Mouse (Mus musculus): ENCODE measurements around the gene Gm10645. TPM values are rescaled to one million over a fixed set of nuclear protein-coding genes. Genes with fewer than 3 reads are reported as not detected.

The Gm10645 gene
- total RNA-seq (2022) = not detected

DNA sequence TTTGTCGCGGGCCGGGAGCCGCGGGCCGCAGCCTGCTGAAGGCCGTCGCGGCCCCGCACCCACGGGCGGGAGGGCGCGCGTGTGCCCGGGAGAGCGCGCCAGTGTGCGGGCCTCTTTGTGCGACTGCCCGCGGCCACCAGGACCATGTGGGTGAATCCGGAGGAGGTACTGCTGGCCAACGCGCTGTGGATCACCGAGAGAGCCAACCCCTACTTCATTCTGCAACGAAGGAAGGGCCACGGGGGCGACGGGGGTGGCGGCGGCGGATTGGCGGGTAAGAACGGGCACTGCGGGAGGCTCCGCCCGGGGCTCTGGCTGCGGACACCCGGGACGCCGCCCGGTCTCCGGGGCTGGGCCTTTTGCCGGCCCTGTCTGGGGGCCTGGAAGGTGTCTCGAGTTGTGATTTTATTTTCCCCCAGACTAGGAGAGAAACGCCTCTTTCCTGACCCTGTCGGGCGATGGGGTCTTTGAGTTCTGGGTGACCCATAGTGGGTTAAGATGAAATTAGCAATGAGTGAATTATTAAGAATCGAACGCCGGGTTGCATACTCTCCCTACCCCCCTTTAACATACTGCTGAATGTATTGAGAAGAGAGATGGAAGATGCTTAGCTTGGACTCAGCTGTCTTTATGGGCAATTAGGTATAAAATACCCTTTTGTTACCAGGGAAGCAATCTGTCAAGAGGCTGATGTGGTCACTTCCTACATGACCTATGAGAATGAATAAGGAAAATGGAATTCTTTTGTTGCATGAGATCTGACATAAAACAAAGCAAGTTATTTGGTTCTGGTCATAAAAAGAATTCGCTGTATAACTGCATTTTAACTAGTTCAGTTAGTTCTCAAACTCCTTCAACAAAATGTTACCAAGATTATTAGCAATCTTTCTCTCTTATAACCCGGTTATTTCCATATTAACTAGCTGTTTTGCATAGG, at the start of gene Gm10645:
Gene Gm10645 (minus strand): TSS at position 240 of the 937 bp plus-strand sequence.
- peak in 1 of 2 experiments; percentile 11 for DNase-seq (ENCODE audit: low spot score in 2 of 2)

GRCm38 (mm10) chr8:83215065-83215464, 49.1 kb upstream of the Gm10645 start:
- no peak for DNase-seq (ENCODE audit: low spot score in 2 of 2)

DNA sequence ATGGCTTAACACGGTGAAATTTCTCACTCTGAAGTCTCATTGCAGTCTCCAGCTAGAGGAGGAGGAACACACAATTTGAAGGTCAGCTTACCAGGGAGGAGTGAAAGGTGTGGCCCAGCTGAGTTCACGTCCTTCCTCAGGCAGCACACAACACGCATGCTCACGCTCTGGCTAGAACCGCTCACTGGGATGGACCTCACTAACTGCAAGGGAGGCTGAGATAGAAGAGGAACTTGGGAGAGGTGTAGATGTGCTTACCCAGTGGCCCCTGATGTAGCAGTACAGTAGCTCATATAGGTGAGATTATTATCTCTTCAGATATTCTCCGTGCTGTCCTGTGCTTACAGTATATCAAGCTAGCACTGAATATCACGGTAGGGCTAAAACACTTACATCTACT, 44.7 kb upstream of the Gm10645 start:
- DNase-seq (ENCODE audit: low spot score in 2 of 2) = no peak

GRCm38 (mm10) chr8:83209581-83209980, 43.6 kb upstream of the Gm10645 start:
- no peak for DNase-seq (ENCODE audit: low spot score in 2 of 2)

DNA sequence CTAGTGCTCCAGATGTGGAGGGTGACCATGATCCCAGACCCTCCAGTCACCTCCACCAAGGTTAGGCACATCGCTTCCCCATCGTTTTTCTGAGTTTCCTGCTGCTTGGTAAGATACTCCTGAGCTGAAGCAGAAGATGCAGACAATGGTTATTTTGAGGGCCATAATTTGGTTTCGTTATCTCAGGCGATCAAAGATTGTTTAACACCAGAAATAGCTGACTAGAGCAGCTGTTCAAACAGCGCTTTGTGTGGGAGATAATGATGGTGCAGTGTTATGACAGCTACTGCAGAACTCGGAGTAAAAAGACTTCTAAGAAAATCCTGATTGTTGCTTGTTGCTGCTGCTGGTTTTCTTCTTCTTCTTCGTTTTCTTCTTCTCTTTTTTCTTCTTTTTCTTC, 39.9 kb upstream of the Gm10645 start:
- DNase-seq (ENCODE audit: low spot score in 2 of 2) = no peak

DNA sequence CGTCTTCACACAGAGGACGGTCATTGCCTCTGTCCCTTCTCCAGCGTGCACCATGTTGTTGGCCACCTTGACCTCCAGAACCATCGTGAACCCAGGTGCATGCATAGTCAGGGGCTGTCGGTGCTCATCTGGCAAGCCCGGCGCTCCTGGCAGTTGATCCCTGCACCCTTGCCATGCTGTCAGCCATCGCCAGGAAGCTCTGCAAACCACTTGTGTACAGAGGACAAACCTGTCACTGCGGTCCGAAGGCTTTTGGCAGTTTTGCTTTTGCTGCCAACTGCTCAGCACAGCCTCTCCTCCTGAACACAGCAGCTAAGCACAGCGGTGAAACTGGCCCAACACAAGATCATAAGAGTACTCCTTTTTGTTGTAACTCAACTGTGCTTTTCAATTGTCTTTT, 37.0 kb upstream of the Gm10645 start:
- no peak for DNase-seq (ENCODE audit: low spot score in 2 of 2)

DNA sequence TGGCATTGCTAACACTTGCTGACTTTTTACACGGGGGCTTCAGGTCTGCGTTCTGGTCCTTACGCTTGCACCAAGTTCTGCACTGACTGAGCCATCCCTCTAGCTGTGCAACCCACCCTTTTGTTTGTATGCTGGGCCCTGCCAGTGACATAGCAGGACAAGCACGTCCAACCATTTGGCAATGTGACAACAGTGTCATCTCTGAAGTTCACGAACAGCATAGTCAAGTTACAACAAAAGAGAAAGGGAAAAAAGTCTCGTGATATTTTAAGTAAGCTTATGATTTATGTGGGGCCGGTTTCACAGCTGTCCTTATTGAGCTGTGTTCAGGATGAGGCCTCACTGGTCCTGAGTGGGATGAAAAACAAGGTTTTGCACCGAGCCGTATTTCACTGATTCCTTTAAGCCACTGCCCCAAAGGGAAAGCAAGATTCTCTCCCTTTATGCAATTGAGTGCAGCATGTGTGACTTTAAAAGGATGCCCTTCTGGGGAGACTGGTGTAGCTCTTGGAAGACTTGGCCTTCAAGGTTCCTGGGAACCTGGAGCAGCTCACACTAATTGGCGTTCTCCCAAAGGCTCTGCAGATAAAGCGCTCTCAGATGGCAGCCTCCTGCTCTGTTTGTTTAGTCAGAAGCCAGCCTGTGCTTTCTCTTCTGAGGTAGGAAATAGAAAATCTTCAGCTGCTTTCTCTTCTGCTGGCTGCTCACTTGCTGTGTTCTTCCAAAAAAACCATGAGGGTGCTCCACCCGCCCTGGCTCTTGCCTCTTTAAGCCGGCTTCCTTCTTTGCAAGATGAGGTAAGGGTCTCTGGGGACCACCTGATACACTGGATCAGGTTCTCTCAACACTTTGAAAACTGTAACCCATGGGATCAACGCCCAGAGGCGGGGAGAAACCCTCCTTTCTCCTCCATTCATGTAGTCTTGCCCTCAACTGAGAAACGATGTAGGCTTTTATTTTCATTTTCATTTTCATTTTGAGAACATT, 34.5 kb upstream of the Gm10645 start:
- DNase-seq (ENCODE audit: low spot score in 2 of 2) = peak; percentile 3 to 6

- no peak for DNase-seq (ENCODE audit: low spot score in 2 of 2)
Observed at GRCm38 (mm10) chr8:83199715-83200114, 33.7 kb upstream of the Gm10645 start.

GRCm38 (mm10) chr8:83196088-83196487, 30.1 kb upstream of the Gm10645 start:
- DNase-seq (ENCODE audit: low spot score in 2 of 2) = no peak

- DNase-seq (ENCODE audit: low spot score in 2 of 2) = no peak
Observed at GRCm38 (mm10) chr8:83189538-83190095, 23.6 kb upstream of the Gm10645 start.

DNA sequence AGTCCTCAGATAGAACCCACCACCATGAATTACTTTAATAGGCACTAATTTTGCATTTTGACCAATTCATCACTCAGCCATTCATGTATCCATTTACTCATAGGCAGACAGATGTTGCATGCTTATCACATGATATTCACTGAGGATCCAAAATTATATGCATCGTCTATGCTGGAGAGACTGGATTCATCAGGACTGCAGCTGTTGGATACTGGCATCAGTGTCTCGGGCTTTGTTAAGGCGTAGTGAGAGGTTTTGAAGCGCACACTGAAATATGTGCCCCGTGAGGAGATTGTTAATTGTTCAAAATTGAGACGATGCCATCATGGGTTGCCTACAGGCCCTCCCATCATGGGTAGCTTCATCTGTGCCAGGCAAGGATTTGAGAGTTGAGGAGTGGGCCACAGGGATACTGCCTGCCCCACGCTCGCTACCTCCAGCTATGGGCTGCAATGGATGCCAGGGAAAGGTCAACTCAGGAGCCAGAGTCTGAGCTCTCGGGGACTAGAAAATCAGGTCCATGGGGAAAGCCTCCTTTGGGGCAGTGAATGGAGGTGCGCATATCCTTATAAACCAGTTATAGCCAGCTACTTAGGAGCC, 21.5 kb upstream of the Gm10645 start:
- DNase-seq (ENCODE audit: low spot score in 2 of 2) = no peak

DNA sequence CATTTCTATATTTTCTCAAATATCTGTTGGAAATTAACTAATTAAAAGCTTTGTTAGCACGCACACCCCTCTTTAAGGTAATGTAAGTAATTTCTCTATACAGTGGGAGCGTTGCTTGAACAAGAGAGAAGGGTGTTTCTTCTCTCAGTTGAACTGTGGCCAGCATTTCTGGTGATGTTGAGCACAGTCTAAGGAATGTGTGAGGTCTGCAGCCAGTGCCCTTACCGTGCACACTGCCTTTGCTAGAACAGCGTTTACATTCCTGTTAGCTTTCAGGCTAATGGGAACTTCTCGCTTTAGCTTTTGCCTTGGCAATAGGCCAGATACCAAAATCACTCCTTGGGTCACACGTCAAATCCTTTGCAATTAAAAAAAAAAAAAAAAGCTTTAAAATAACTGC, 20.4 kb upstream of the Gm10645 start:
- DNase-seq (ENCODE audit: low spot score in 2 of 2) = no peak

DNA sequence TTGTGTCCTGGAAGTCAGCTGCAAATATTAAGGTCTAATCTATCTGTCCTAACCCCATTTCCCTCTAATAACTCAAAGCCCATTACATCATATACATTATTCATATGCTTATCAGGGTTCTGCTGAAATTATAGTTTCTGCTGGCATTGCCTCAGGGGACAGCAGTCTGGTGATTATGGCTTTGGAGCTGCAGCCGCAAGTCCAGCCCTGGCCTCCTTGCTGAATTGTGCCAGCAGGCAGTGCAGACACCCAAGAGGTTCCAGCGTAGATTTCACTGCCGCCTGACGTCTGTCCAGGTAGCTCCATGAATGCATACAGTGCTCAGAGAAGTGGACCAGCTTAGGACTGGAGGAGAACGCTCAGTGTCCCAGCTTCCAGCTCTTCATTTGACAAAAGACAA, 16.8 kb upstream of the Gm10645 start:
- no peak for DNase-seq (ENCODE audit: low spot score in 2 of 2)

DNA sequence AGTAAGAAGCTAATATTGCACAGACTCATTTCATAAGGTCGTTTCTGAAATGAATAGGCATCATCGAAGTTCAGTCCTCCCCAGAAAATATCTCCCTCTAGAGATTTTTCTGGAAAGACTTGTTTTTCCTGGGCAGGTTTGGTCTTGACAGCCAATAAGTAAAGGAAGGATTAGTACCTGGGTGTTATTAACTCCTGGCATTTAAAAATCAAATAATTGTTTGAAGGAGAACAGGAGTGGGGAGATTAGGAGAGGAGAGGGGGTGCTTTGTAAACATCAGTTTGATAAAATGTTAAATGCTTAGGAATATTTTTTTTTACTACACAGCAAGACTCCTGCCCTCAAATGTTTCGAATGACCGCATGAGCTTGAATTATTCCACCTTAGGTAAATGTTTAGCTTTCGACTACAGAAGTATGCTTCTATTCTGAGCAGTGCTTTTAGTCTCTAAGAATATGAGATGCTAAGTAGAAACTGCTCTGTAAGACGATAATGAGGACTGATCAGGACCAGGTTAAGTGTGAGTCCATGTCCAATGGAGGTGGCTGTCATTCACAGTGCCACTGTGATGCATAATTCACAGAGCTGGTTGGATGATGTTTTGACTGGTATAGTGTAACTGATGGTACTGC, 16.0 kb upstream of the Gm10645 start:
- DNase-seq (ENCODE audit: low spot score in 2 of 2) = no peak

DNA sequence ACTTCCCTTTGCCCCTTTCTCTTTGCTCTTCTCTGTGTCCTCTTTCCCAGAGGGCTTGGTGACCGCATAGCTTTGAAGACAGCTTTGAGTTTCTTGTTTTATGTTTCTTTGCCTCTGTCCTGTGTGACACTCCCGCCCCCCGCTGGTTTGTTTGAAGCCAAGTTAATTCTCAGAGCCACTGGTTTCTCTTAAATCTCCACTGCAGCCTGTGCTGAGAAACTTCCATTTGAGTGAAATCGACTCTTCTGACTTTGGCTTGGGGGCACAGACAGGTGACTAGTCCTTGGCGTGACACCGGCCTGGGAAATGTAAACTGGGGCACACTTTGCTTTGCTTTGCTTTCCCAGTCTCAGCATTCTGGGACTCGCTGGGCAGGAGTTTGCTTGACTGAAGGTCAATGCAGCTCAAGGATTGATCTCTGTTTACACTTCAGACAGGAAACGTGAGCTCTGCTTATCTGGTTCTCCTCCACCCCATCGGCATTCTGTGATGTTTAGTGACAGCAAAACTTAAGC, 12.3 kb upstream of the Gm10645 start:
- DNase-seq (ENCODE audit: low spot score in 2 of 2) = no peak

DNA sequence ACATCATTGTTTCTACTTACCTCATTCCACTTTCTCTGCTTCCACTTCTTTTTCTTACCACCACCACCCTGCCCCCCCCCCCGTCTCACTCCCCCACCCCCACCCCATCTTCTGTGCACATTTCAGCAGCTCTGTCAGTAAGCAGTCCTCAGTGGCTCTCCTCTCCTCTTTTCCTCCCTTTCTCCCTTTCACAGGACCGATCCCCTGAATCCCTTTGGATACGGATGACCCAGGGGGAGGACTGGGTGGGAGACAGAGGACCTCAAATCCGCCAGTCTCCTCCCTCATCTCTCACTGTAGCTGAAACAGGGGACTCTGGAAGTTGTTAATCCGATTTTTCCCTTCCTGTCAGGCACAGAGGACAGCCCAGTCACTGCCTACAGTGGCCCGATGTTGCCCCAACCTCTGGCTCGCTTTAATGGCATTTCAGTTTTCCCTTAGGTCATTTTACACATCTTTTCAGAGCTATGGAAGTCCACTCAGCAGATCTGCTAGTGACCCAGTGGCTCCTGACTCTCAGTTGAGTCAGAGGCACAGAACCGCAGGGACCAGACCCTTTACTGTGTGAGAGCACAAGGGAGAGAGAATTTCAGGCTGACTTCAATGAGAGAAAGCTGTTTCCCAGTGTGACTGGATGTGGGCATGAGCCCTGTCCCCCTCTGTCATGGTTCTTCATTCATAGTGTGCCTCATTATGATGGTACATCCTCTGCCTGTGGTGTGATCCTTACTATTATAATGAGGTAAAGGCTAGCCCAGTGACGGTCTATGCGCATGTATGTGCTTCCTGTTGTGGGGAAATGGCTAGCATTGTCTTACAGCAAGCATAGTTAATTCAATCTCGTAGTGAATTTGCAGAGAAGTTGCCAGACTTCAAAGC, 11.6 kb upstream of the Gm10645 start:
- no peak for DNase-seq (ENCODE audit: low spot score in 2 of 2)

DNA sequence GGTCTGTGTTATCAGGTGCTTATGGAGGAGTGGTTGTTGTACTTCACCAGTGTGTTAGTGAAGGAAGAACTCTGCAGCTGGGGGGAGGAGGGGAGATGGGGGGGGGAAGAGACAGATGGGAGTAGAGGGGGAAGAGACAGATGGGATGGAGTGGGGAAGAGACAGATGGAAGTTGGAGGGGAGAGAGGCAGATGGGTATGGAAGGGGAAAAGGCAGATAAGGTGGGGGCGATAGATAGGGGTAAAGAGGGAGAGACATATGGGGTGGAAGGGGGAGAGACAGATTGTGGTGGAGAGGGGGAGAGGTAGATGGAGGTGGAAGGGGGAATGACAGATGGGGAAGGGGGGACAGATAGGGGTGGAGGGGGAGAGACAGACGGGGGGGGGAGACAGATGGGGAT, 10.8 kb upstream of the Gm10645 start:
- no peak for DNase-seq (ENCODE audit: low spot score in 2 of 2)

DNA sequence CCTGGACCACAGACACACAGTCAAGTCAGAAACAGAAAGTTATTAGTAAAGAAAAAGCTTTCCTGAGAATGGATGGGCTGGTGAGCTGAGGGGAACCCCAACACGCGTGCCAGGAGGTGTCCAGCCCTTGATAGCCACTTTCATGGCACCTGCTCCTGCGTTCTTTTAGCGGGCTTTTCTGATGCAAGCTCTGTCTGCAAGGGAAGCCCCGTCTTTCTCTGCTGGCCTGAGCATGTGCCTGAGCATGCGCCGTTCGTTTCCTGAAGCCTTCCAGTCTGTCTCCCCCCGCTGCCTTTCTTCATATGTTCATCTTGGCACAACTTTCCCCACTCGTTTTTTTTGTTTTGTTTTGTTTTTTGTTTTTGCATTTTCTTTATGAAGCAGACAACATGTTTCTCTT, 9.7 kb upstream of the Gm10645 start:
- no peak for DNase-seq (ENCODE audit: low spot score in 2 of 2)

DNA sequence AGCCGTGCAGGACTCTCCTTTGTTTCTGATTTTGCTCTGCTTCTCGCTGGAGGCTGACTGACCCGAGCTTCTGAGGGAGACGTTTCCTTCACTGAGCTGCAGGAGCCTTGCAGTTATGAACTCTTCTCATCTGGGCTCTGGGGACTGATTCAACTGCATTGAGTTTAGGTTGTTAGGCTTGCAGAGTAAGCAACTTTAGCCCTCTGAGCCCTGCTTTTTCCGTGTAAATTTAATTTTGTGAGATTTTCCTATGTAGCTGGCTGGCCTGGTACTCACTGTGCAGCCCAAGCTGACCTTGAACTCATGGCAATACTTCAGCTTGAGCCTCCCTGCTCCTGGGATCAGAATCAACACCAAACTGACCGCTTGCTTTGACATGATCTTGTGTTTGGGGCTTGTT, 4.9 kb upstream of the Gm10645 start:
- DNase-seq (ENCODE audit: low spot score in 2 of 2) = no peak

DNA sequence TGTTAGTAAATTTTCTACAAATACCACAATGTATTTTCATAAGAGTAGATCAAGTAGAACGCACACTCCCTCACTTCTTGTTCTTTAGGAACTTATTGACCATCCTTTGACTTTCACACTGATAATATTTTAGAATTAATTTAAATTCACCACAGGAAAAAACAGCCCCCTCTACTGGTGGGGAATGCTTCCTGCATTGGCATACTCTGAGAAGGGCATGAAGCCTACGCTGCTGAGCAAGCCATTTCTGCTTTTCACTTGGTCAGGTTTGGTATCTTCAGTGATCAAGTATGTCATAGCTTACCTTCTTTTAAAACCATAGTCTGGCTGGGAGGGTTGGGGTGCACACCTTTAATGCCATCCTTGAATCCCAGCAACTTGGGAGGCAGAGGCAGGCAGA, 3.7 kb upstream of the Gm10645 start:
- no peak for DNase-seq (ENCODE audit: low spot score in 2 of 2)

Data from gastrocnemius, adult 8-10 months (tissue).